Mouse (Mus musculus): ENCODE measurements at regions not wholly inside any gene's neighbourhood (a gene's known extent, or its start where the extent isn't known, plus 50 kb on each side); places are given as distances from the start of the nearest gene placed in this dataset.

- peak; percentile 71 for ATAC-seq
- Histone ChIP-seq H3K4me3 (ENCODE audit: low read depth, low read length) (no peak overlapping the region), H3K27ac (ENCODE audit: low read depth, low read length) (no peak overlapping the region), H3K9ac (ENCODE audit: low read depth, low read length) (no peak overlapping the region), H3K36me3 (ENCODE audit: control insufficient read depth, insufficient read depth) (no peaks in the 10 kb centered on the region), H3K4me2 (replicated peaks; ENCODE audit: low read depth) (no peak overlapping the region), H3K9me3 (ENCODE audit: control insufficient read depth) (no peaks in the 10 kb centered on the region), H3K27me3 (replicated peaks; ENCODE audit: control insufficient read depth, insufficient read depth, low read length) (no peaks in the 10 kb centered on the region), H3K4me1 (replicated peaks; ENCODE audit: control insufficient read depth, insufficient read depth, low read length) (peaks cover 7% of the 10 kb centered on the region; the same call in 1 of the 2 replicates)
- peak; percentile 27 for TF ChIP-seq CTCF (IDR thresholded peaks at IDR 0.05; ENCODE audit: low read depth)
- WGBS = 35% methylated on average over 4 of the region's 4 CpGs
Measured at GRCm38 (mm10) chr13:31369182-31369581, 186.8 kb upstream of the Foxq1 start.

DNA sequence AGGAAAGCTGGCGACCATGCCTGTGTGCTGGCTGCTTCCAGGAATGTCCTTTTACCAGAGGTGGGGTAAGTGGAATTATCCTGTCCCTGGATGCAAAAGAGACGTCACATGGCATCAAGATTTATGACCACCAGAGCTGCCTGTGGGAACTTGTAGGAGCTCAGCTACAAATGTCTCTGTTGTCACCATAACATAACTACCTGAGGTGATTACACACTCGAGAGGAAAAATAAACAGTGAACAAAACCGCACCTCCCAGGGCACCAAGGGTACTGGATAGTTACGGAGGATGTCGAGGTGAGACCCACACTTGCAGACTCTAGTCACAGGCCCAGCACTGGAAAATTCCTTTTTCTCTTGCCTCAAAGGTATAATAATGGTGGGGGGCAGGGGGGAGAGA is 185.1 kb upstream of the Foxq1 start:
- ATAC-seq = no peak
- Histone ChIP-seq H3K27ac (ENCODE audit: low read depth, low read length) (no peak overlapping the region), H3K4me2 (replicated peaks; ENCODE audit: low read depth) (no peak overlapping the region), H3K9me3 (ENCODE audit: control insufficient read depth) (no peaks in the 10 kb centered on the region), H3K9ac (ENCODE audit: low read depth, low read length) (no peak overlapping the region), H3K27me3 (replicated peaks; ENCODE audit: control insufficient read depth, insufficient read depth, low read length) (no peaks in the 10 kb centered on the region), H3K4me3 (ENCODE audit: low read depth, low read length) (no peak overlapping the region), H3K36me3 (ENCODE audit: control insufficient read depth, insufficient read depth) (no peaks in the 10 kb centered on the region), H3K4me1 (replicated peaks; ENCODE audit: control insufficient read depth, insufficient read depth, low read length) (peaks cover 7% of the 10 kb centered on the region; the same call in 1 of the 2 replicates)
- no peak for TF ChIP-seq CTCF (IDR thresholded peaks at IDR 0.05; ENCODE audit: low read depth)
- 42% methylated on average over 6 of the region's 6 CpGs for WGBS

DNA sequence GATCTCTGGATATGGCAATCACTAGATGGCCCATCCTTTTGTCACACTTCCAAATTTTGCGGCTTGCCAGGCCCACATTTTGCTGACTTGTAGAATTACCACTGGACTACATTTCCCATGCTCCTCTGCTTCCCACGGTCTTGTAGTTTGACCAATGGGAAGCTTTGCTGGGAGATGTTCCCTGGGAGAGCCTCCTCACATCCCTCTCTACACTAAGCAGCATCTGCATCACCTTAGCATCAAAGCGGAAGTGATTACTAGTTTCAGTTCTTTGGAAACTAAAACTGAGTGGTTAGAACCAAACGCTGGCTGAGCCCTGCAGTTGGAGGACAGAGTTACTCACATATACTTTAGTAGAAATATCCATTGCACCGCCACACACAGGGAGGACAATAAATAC is 181.9 kb upstream of the Foxq1 start:
- Histone ChIP-seq H3K27me3 (replicated peaks; ENCODE audit: control insufficient read depth, insufficient read depth, low read length) (no peaks in the 10 kb centered on the region), H3K27ac (ENCODE audit: low read depth, low read length) (no peak overlapping the region), H3K9ac (ENCODE audit: low read depth, low read length) (no peak overlapping the region), H3K4me3 (ENCODE audit: low read depth, low read length) (no peak overlapping the region), H3K4me1 (replicated peaks; ENCODE audit: control insufficient read depth, insufficient read depth, low read length) (0 out of 2 replicates have a peak, but pooled peaks cover under 1% of the 10 kb centered on the region), H3K9me3 (ENCODE audit: control insufficient read depth) (no peaks in the 10 kb centered on the region), H3K4me2 (replicated peaks; ENCODE audit: low read depth) (no peak overlapping the region), H3K36me3 (ENCODE audit: control insufficient read depth, insufficient read depth) (no peaks in the 10 kb centered on the region)
- TF ChIP-seq CTCF (IDR thresholded peaks at IDR 0.05; ENCODE audit: low read depth) = no peak
- WGBS = 69% methylated on average over 5 of the region's 5 CpGs
- ATAC-seq = no peak

DNA sequence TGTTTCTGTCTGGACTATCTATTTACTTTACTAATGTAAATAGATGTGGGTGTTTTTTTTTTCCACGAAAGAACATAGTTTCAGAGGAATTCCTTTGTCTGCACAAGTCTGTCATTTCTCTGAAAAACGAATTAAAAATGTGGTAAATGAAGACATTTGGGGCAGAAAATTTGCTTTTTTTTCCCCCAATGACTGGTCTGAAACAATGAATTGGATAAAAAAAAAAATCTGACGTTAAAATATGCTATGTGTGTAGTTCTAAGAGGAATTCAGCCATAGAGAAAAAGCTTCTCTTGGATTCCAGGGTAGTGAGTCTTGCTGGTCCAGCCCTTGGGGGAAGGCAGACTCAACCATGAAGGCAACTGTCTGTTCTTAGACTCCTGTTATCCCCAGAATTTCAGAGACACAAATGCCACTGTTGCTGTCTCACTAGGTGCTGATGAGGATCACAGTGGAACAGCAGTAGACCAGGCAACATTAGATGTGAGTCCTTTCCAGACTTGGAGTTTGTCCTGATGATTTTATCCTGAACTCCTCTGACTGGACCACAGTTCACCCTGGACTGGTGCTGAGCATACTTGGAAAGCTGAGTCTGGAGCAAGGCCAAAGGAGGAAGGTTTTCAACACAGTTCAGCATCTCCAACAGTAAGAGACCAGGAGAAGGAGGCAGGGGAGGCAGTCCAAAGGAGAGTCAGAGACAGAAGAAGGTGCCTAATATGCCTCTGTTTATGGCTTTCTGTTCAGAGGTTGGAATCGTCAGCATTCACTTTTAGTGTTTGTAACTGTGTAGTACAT is 162.3 kb upstream of the Foxq1 start:
- no peak for TF ChIP-seq CTCF (IDR thresholded peaks at IDR 0.05; ENCODE audit: low read depth)
- no peak overlapping the region for H3K4me3 ChIP-seq (ENCODE audit: low read depth, low read length)
- 49% methylated on average over 4 of the region's 4 CpGs for WGBS
- no peak overlapping the region for H3K4me2 ChIP-seq (replicated peaks; ENCODE audit: low read depth)
- H3K4me1 ChIP-seq (replicated peaks; ENCODE audit: control insufficient read depth, insufficient read depth, low read length) = no peaks in the 10 kb centered on the region
- H3K9ac ChIP-seq (ENCODE audit: low read depth, low read length) = no peak overlapping the region
- no peak for ATAC-seq
- no peak overlapping the region for H3K27ac ChIP-seq (ENCODE audit: low read depth, low read length)
- no peaks in the 10 kb centered on the region for H3K27me3 ChIP-seq (replicated peaks; ENCODE audit: control insufficient read depth, insufficient read depth, low read length)
- H3K9me3 ChIP-seq (ENCODE audit: control insufficient read depth) = no peaks in the 10 kb centered on the region
- H3K36me3 ChIP-seq (ENCODE audit: control insufficient read depth, insufficient read depth) = no peaks in the 10 kb centered on the region

GRCm38 (mm10) chr13:31396216-31396910 is 159.6 kb upstream of the Foxq1 start:
- no peaks in the 10 kb centered on the region for H3K27me3 ChIP-seq (replicated peaks; ENCODE audit: control insufficient read depth, insufficient read depth, low read length)
- no peak overlapping the region for H3K27ac ChIP-seq (ENCODE audit: low read depth, low read length)
- no peaks in the 10 kb centered on the region for H3K9me3 ChIP-seq (ENCODE audit: control insufficient read depth)
- no peak overlapping the region for H3K4me3 ChIP-seq (ENCODE audit: low read depth, low read length)
- H3K9ac ChIP-seq (ENCODE audit: low read depth, low read length) = no peak overlapping the region
- no peaks in the 10 kb centered on the region for H3K4me1 ChIP-seq (replicated peaks; ENCODE audit: control insufficient read depth, insufficient read depth, low read length)
- no peaks in the 10 kb centered on the region for H3K36me3 ChIP-seq (ENCODE audit: control insufficient read depth, insufficient read depth)
- 50% methylated on average over 5 of the region's 5 CpGs for WGBS
- TF ChIP-seq CTCF (IDR thresholded peaks at IDR 0.05; ENCODE audit: low read depth) = no peak
- no peak for ATAC-seq
- no peak overlapping the region for H3K4me2 ChIP-seq (replicated peaks; ENCODE audit: low read depth)

DNA sequence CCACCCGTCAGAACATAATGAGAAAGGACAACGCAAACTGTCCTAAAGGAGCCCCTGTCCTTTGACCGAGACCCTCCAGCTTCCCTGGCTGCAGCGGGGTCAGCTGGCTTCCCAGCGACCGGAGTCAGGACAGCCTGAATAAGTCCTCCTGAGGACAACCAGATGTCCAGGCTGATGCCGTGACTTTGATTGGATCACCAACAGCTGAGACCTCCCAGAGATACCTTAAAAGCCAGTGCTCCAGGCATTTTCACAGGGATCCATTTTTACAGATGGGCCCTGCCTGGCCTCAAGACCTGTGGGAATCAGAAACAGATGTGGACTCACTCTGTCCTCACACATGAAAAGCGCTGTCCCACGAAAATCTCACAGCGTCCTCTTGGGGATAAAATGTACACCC is 158.7 kb upstream of the Foxq1 start:
- no peak for ATAC-seq
- H3K27me3 ChIP-seq (replicated peaks; ENCODE audit: control insufficient read depth, insufficient read depth, low read length) = no peaks in the 10 kb centered on the region
- H3K4me1 ChIP-seq (replicated peaks; ENCODE audit: control insufficient read depth, insufficient read depth, low read length) = no peaks in the 10 kb centered on the region
- no peak overlapping the region for H3K4me2 ChIP-seq (replicated peaks; ENCODE audit: low read depth)
- no peak overlapping the region for H3K27ac ChIP-seq (ENCODE audit: low read depth, low read length)
- WGBS = 74% methylated on average over 10 of the region's 10 CpGs
- no peaks in the 10 kb centered on the region for H3K9me3 ChIP-seq (ENCODE audit: control insufficient read depth)
- H3K36me3 ChIP-seq (ENCODE audit: control insufficient read depth, insufficient read depth) = no peaks in the 10 kb centered on the region
- H3K9ac ChIP-seq (ENCODE audit: low read depth, low read length) = no peak overlapping the region
- TF ChIP-seq CTCF (IDR thresholded peaks at IDR 0.05; ENCODE audit: low read depth) = no peak
- H3K4me3 ChIP-seq (ENCODE audit: low read depth, low read length) = no peak overlapping the region

All from intestine, postnatal 0 days (tissue).